8 mouse cellular contexts compared by ENCODE assay signal in the genomic region with DNA sequence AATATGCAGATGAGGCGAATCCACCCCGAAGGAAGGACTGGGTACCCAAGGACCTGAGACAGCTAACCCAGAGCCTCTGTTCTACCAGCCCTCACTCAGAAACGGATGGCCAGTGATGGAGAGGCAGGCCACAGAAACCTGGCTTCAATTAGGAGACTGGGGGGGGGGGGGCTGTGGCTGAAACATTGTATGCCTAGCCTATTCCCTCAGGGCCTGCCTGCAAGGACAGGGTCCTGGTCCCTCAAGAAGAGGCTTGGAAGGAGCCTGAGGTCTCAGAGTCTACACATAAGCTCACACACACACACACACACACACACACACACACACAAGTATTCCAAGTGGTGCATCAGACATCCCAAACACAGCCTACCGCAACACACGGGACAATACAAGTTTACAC. TPM values are rescaled to one million over a fixed set of nuclear protein-coding genes. Genes with fewer than 3 reads are reported as not detected.
DNase-seq lines count a peak whose midpoint lies in the region; ATAC-seq and TF ChIP-seq lines count a peak whose summit lies in the region.

No protein-coding gene starts in this region.

- no peak overlapping the region for H3K27ac ChIP-seq in forebrain, embryonic 11.5 days (ENCODE audit: low read depth, low read length)
- no peak overlapping the region for H3K27ac ChIP-seq in forebrain, postnatal 0 days (ENCODE audit: low read depth, low read length)
- peak overlapping the region; percentile 73 for H3K27ac ChIP-seq in lung, embryonic 15.5 days
- H3K27ac ChIP-seq in intestine, embryonic 16.5 days (ENCODE audit: low read length), result peak overlapping the region; percentile 82
- H3K27ac ChIP-seq in small intestine, adult 2 months (ENCODE audit: insufficient read depth, low read depth, low read length), result peak overlapping the region; percentile 27

- 53% methylated on average over 5 of the region's 5 CpGs for WGBS in forebrain, embryonic 11.5 days
- WGBS in forebrain, postnatal 0 days, result 42% methylated on average over 5 of the region's 5 CpGs
- 31% methylated on average over 5 of the region's 5 CpGs for WGBS in lung, embryonic 15.5 days
- 39% methylated on average over 5 of the region's 5 CpGs for WGBS in intestine, embryonic 16.5 days
- WGBS in small intestine, adult 2 months, result 53% methylated on average over 5 of the region's 5 CpGs

- no peak for DNase-seq in forebrain, embryonic 11.5 days (ENCODE audit: low spot score)
- no peak for DNase-seq in forebrain, postnatal 0 days
- DNase-seq in lung, postnatal 10 days, result no peak
- DNase-seq in testis, postnatal 14 days (ENCODE audit: low spot score), result no peak
- no peak for DNase-seq in thymus, postnatal 10 days (ENCODE audit: low spot score in 2 of 2)

- TF ChIP-seq CTCF in forebrain, postnatal 0 days (IDR thresholded peaks at IDR 0.05; ENCODE audit: low read depth), result no peak
- TF ChIP-seq CTCF in small intestine, adult 2 months (IDR thresholded peaks at IDR 0.05; ENCODE audit: extremely low read depth, insufficient read length, insufficient replicate concordance, low read depth, low read length), result no peak

- 0 out of 2 replicates have a peak overlapping the region, but pooled peaks have one; percentile 15 for H3K4me2 ChIP-seq in forebrain, embryonic 11.5 days (ENCODE audit: low read depth, low read length, severe bottlenecking)
- no peak overlapping the region for H3K4me2 ChIP-seq in forebrain, postnatal 0 days (ENCODE audit: low read depth)
- H3K4me2 ChIP-seq in lung, embryonic 15.5 days, result peak overlapping the region; percentile 56
- peak overlapping the region; percentile 55 for H3K4me2 ChIP-seq in intestine, embryonic 16.5 days (ENCODE audit: low read depth, low read length)

- no peak for ATAC-seq in forebrain, embryonic 11.5 days (replicated peaks; ENCODE audit: low FRiP score)
- ATAC-seq in forebrain, postnatal 0 days, result no peak
- ATAC-seq in lung, embryonic 15.5 days (ENCODE audit: borderline replicate concordance, extremely low read depth, low FRiP score, low TSS enrichment), result peak; percentile 1; the same call in 1 of the 2 replicates
- ATAC-seq in intestine, embryonic 16.5 days, result no peak

- no peak for TF ChIP-seq POLR2A in small intestine, adult 2 months (IDR thresholded peaks at IDR 0.05; ENCODE audit: low read depth, low read length)

- H3K4me3 ChIP-seq in forebrain, embryonic 11.5 days (ENCODE audit: low read depth, low read length), result 0 out of 2 replicates have a peak overlapping the region, but pooled peaks have one; percentile 4
- H3K4me3 ChIP-seq in forebrain, postnatal 0 days (ENCODE audit: low read depth, low read length), result no peak overlapping the region
- peak overlapping the region; percentile 45 for H3K4me3 ChIP-seq in lung, embryonic 15.5 days
- H3K4me3 ChIP-seq in intestine, embryonic 16.5 days (ENCODE audit: low read length), result peak overlapping the region; percentile 52
- peak overlapping the region; percentile 49 for H3K4me3 ChIP-seq in small intestine, adult 2 months (ENCODE audit: low read depth, low read length)

- H3K4me1 ChIP-seq in forebrain, embryonic 11.5 days (replicated peaks; ENCODE audit: control insufficient read depth, insufficient read depth, low read length), result peaks cover 7% of the 10 kb centered on the region; the same call in 1 of the 2 replicates
- no peaks in the 10 kb centered on the region for H3K4me1 ChIP-seq in forebrain, postnatal 0 days (ENCODE audit: insufficient read depth)
- H3K4me1 ChIP-seq in lung, embryonic 15.5 days, result peaks cover 47% of the 10 kb centered on the region
- H3K4me1 ChIP-seq in intestine, embryonic 16.5 days (ENCODE audit: control insufficient read depth, insufficient read depth, low read length), result peaks cover 31% of the 10 kb centered on the region
- H3K4me1 ChIP-seq in small intestine, adult 2 months (ENCODE audit: control insufficient read depth, insufficient read depth, insufficient read length, low read length), result no peaks in the 10 kb centered on the region

- no peaks in the 10 kb centered on the region for H3K36me3 ChIP-seq in forebrain, embryonic 11.5 days (ENCODE audit: control insufficient read depth, insufficient read depth, low read length)
- no peaks in the 10 kb centered on the region for H3K36me3 ChIP-seq in forebrain, postnatal 0 days (ENCODE audit: insufficient read depth)
- H3K36me3 ChIP-seq in lung, embryonic 15.5 days, result no peaks in the 10 kb centered on the region
- no peaks in the 10 kb centered on the region for H3K36me3 ChIP-seq in intestine, embryonic 16.5 days (ENCODE audit: control insufficient read depth, insufficient read depth, low read length)
- H3K36me3 ChIP-seq in small intestine, adult 2 months (ENCODE audit: control insufficient read depth, insufficient read depth, low read length), result no peaks in the 10 kb centered on the region

- peaks cover 2% of the 10 kb centered on the region; the same call in 1 of the 2 replicates for H3K27me3 ChIP-seq in forebrain, embryonic 11.5 days (ENCODE audit: control insufficient read depth, insufficient read depth, low read length)
- no peaks in the 10 kb centered on the region for H3K27me3 ChIP-seq in forebrain, postnatal 0 days (ENCODE audit: insufficient read depth, low read length)
- no peaks in the 10 kb centered on the region for H3K27me3 ChIP-seq in lung, embryonic 15.5 days
- no peaks in the 10 kb centered on the region for H3K27me3 ChIP-seq in intestine, embryonic 16.5 days (replicated peaks; ENCODE audit: control insufficient read depth, insufficient read depth, low read length)
- H3K27me3 ChIP-seq in small intestine, adult 2 months (ENCODE audit: control insufficient read depth, insufficient read depth, low read length), result no peaks in the 10 kb centered on the region

- no peaks in the 10 kb centered on the region for H3K9me3 ChIP-seq in forebrain, embryonic 11.5 days (ENCODE audit: control insufficient read depth, low read length)
- no peaks in the 10 kb centered on the region for H3K9me3 ChIP-seq in forebrain, postnatal 0 days (ENCODE audit: low read length)
- no peaks in the 10 kb centered on the region for H3K9me3 ChIP-seq in lung, embryonic 15.5 days
- no peaks in the 10 kb centered on the region for H3K9me3 ChIP-seq in intestine, embryonic 16.5 days (ENCODE audit: control insufficient read depth, low read length)

- no peak overlapping the region for H3K9ac ChIP-seq in forebrain, embryonic 11.5 days (ENCODE audit: low read length)
- H3K9ac ChIP-seq in forebrain, postnatal 0 days, result no peak overlapping the region
- peak overlapping the region; percentile 40 for H3K9ac ChIP-seq in lung, embryonic 15.5 days
- peak overlapping the region; percentile 65 for H3K9ac ChIP-seq in intestine, embryonic 16.5 days (ENCODE audit: low read depth, low read length)

RNA-seq across cellular contexts. Expression of gene Tmem119, which starts 0.6 kb away (rescaled TPM):
- polyA plus RNA-seq in forebrain, embryonic 11.5 days (2014; fragmentation: Nextera tagmentation; extraction: Ambion mirVana), result 11.6 and 14.5 TPM in 2 replicates
- 5.8 and 8.2 TPM in 2 replicates for total RNA-seq in forebrain, postnatal 0 days (2014; rRNA removed)
- polyA plus RNA-seq in forebrain, postnatal 0 days (2015; fragmentation: Nextera tagmentation; extraction: Ambion mirVana), result 5.9 and 7.1 TPM in 2 replicates
- 47.0 and 48.1 TPM in 2 replicates for polyA plus RNA-seq in lung, embryonic 15.5 days (2015; fragmentation: Nextera tagmentation; extraction: Ambion mirVana)
- polyA plus RNA-seq in intestine, embryonic 16.5 days (2015; fragmentation: Nextera tagmentation; extraction: Ambion mirVana), result 56.6 and 63.7 TPM in 2 replicates
- 10.1 and 13.5 TPM in 2 replicates for polyA plus RNA-seq in small intestine, adult 2 months (2012; rRNA removed)

RNA-seq across cellular contexts. Expression of gene Iscu, which starts 27.1 kb away (rescaled TPM):
- polyA plus RNA-seq in forebrain, embryonic 11.5 days (2014; fragmentation: Nextera tagmentation; extraction: Ambion mirVana), result 99.4 and 105 TPM in 2 replicates
- total RNA-seq in forebrain, postnatal 0 days (2014; rRNA removed), result 67.2 and 88.2 TPM in 2 replicates
- polyA plus RNA-seq in forebrain, postnatal 0 days (2015; fragmentation: Nextera tagmentation; extraction: Ambion mirVana), result 98.9 and 119 TPM in 2 replicates
- 108 and 111 TPM in 2 replicates for polyA plus RNA-seq in lung, embryonic 15.5 days (2015; fragmentation: Nextera tagmentation; extraction: Ambion mirVana)
- 99.0 and 114 TPM in 2 replicates for polyA plus RNA-seq in intestine, embryonic 16.5 days (2015; fragmentation: Nextera tagmentation; extraction: Ambion mirVana)
- 31.2 and 57.5 TPM in 2 replicates for polyA plus RNA-seq in small intestine, adult 2 months (2012; rRNA removed)

RNA-seq across cellular contexts. Expression of gene Sart3, which starts 27.4 kb away (rescaled TPM):
- 77.5 and 81.8 TPM in 2 replicates for polyA plus RNA-seq in forebrain, embryonic 11.5 days (2014; fragmentation: Nextera tagmentation; extraction: Ambion mirVana)
- total RNA-seq in forebrain, postnatal 0 days (2014; rRNA removed), result 47.4 and 54.0 TPM in 2 replicates
- 21.6 and 28.5 TPM in 2 replicates for polyA plus RNA-seq in forebrain, postnatal 0 days (2015; fragmentation: Nextera tagmentation; extraction: Ambion mirVana)
- polyA plus RNA-seq in lung, embryonic 15.5 days (2015; fragmentation: Nextera tagmentation; extraction: Ambion mirVana), result 55.4 and 58.8 TPM in 2 replicates
- polyA plus RNA-seq in intestine, embryonic 16.5 days (2015; fragmentation: Nextera tagmentation; extraction: Ambion mirVana), result 30.2 and 30.6 TPM in 2 replicates
- polyA plus RNA-seq in small intestine, adult 2 months (2012; rRNA removed), result 9.3 and 10.7 TPM in 2 replicates

RNA-seq across cellular contexts. Expression of gene Selplg, which starts 32.8 kb away (rescaled TPM):
- polyA plus RNA-seq in forebrain, embryonic 11.5 days (2014; fragmentation: Nextera tagmentation; extraction: Ambion mirVana), result 0.67 and 1.4 TPM in 2 replicates
- 1.1 and 1.3 TPM in 2 replicates for total RNA-seq in forebrain, postnatal 0 days (2014; rRNA removed)
- polyA plus RNA-seq in forebrain, postnatal 0 days (2015; fragmentation: Nextera tagmentation; extraction: Ambion mirVana), result 1.8 and 2.4 TPM in 2 replicates
- 4.6 and 8.2 TPM in 2 replicates for polyA plus RNA-seq in lung, embryonic 15.5 days (2015; fragmentation: Nextera tagmentation; extraction: Ambion mirVana)
- polyA plus RNA-seq in intestine, embryonic 16.5 days (2015; fragmentation: Nextera tagmentation; extraction: Ambion mirVana), result 6.8 and 7.5 TPM in 2 replicates
- polyA plus RNA-seq in small intestine, adult 2 months (2012; rRNA removed), result 31.5 and 52.3 TPM in 2 replicates

Comparison
In these comparisons a context has a peak if more than half of its experiments do, and no peak if none do; other contexts are left out.
1. H3K27ac ChIP-seq: peak in lung, embryonic 15.5 days (single experiment), intestine, embryonic 16.5 days (single experiment) and small intestine, adult 2 months (single experiment); none in forebrain, embryonic 11.5 days (single experiment) and forebrain, postnatal 0 days (single experiment).
2. H3K9ac ChIP-seq: peak in lung, embryonic 15.5 days (single experiment) and intestine, embryonic 16.5 days (single experiment); none in forebrain, embryonic 11.5 days (single experiment) and forebrain, postnatal 0 days (single experiment).